Mouse (Mus musculus): ENCODE data around the gene Adsl. TPM values are rescaled to one million over a fixed set of nuclear protein-coding genes. Genes with fewer than 3 reads are reported as not detected.
A peak's percentile ranks its signal among the peaks of the same experiment; 100 is the strongest.
"Not testable (repeated sequence)": the region's sequence is repeated elsewhere in the genome, so short reads cannot be mapped to it uniquely, and the experiment has no call there.

Adsl gene
- polyA plus RNA-seq, 1 experiment from 2014 or later: 184 TPM

DNA sequence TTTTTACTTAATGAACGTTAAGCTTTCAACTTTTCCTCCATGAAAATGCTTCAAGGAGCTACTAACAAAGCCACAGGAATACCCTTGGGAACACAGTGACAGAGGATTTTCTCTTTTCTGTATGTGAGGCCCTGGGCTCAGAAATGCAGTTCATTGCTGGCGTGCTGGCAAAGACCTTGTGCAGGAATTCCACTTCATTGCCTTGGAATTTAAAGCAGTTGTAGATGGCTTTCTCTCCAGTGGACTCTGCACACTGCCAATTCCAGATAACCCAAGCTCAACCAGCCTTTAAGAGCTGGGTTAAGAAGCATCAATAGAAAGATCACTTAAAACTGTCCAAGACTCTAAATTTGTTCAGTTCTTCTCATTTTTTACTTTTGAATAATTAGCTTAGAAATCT, 32.4 kb upstream of the Adsl start:
- no peak overlapping the region for H3K4me3 ChIP-seq (ENCODE audit: low read depth, low read length)
- DNase-seq (ENCODE audit: low spot score) (no peak), ATAC-seq (replicated peaks; ENCODE audit: low FRiP score) (no peak)
- WGBS: 84% methylated on average over 2 of the region's 2 CpGs
- no peaks in the 10 kb centered on the region for H3K9me3 ChIP-seq (ENCODE audit: control insufficient read depth, low read length)
- no peaks in the 10 kb centered on the region for H3K4me1 ChIP-seq (replicated peaks; ENCODE audit: control insufficient read depth, insufficient read depth, low read length)
- no peak overlapping the region for H3K9ac ChIP-seq (ENCODE audit: low read length)
- no peak overlapping the region for H3K27ac ChIP-seq (ENCODE audit: low read depth, low read length)
- H3K4me2 ChIP-seq (ENCODE audit: low read depth, low read length, severe bottlenecking): no peak overlapping the region
- no peaks in the 10 kb centered on the region for H3K27me3 ChIP-seq (ENCODE audit: control insufficient read depth, insufficient read depth, low read length)
- H3K36me3 ChIP-seq (ENCODE audit: control insufficient read depth, insufficient read depth, low read length): peaks cover 16% of the 10 kb centered on the region

DNA sequence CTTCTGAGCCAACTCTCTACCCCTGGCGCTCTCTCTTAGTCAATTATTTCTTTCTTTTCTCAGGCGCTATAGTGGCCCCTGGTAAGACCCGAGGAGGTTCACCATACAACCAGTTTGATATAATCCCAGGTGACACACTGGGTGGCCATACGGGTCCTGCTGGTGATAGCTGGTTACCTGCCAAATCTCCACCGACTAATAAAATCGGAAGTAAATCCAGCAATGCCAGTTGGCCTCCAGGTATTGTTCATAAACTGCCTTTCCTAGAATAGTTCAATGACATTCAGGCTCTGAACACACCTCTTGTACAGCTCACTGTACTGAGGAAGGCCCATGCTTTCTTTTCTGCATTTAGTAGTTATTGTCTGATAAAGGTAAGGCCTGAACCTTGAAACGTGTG, 31.7 kb upstream of the Adsl start:
- WGBS: 95% methylated on average over 7 of the region's 7 CpGs
- H3K4me1 ChIP-seq (replicated peaks; ENCODE audit: control insufficient read depth, insufficient read depth, low read length): no peaks in the 10 kb centered on the region
- ATAC-seq (replicated peaks; ENCODE audit: low FRiP score) (no peak), DNase-seq (ENCODE audit: low spot score) (no peak)
- no peak overlapping the region for H3K9ac ChIP-seq (ENCODE audit: low read length)
- H3K36me3 ChIP-seq (ENCODE audit: control insufficient read depth, insufficient read depth, low read length): peaks cover 16% of the 10 kb centered on the region
- H3K4me2 ChIP-seq (ENCODE audit: low read depth, low read length, severe bottlenecking): no peak overlapping the region
- no peaks in the 10 kb centered on the region for H3K9me3 ChIP-seq (ENCODE audit: control insufficient read depth, low read length)
- no peak overlapping the region for H3K27ac ChIP-seq (ENCODE audit: low read depth, low read length)
- H3K4me3 ChIP-seq (ENCODE audit: low read depth, low read length): no peak overlapping the region
- no peaks in the 10 kb centered on the region for H3K27me3 ChIP-seq (ENCODE audit: control insufficient read depth, insufficient read depth, low read length)

GRCm38 (mm10) chr15:80920346-80920745, 27.9 kb upstream of the Adsl start:
- Histone ChIP-seq H3K4me2 (ENCODE audit: low read depth, low read length, severe bottlenecking) (no peak overlapping the region), H3K27me3 (ENCODE audit: control insufficient read depth, insufficient read depth, low read length) (no peaks in the 10 kb centered on the region), H3K9ac (ENCODE audit: low read length) (no peak overlapping the region), H3K27ac (ENCODE audit: low read depth, low read length) (no peak overlapping the region), H3K9me3 (ENCODE audit: control insufficient read depth, low read length) (no peaks in the 10 kb centered on the region), H3K4me1 (replicated peaks; ENCODE audit: control insufficient read depth, insufficient read depth, low read length) (no peaks in the 10 kb centered on the region), H3K36me3 (ENCODE audit: control insufficient read depth, insufficient read depth, low read length) (peaks cover 20% of the 10 kb centered on the region), H3K4me3 (ENCODE audit: low read depth, low read length) (no peak overlapping the region)
- WGBS: 94% methylated on average over 3 of the region's 3 CpGs
- no peak for DNase-seq (ENCODE audit: low spot score)
- no peak for ATAC-seq (replicated peaks; ENCODE audit: low FRiP score)

DNA sequence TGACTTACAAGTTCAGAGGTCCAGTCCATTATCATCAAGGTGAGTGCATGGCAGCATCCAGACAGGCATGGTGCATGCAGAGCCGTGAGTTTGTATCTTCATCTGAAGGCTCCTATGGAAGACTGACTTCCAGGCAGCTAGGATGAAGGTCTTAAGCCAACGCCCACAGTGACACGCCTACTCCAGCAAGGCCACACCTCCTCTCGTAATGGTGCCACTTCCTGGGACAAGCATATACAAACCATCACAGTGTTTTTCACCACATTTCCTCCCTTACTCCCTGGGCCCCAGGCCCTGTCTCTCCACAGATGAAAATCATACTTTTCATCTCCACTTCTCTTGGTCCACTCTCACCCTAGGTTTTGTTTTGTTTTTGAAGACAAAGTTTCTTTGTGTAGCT, 26.5 kb upstream of the Adsl start:
- Histone ChIP-seq H3K27ac (ENCODE audit: low read depth, low read length) (no peak overlapping the region), H3K4me1 (replicated peaks; ENCODE audit: control insufficient read depth, insufficient read depth, low read length) (no peaks in the 10 kb centered on the region), H3K4me2 (ENCODE audit: low read depth, low read length, severe bottlenecking) (no peak overlapping the region), H3K27me3 (ENCODE audit: control insufficient read depth, insufficient read depth, low read length) (no peaks in the 10 kb centered on the region), H3K9ac (ENCODE audit: low read length) (no peak overlapping the region), H3K9me3 (ENCODE audit: control insufficient read depth, low read length) (no peaks in the 10 kb centered on the region), H3K4me3 (ENCODE audit: low read depth, low read length) (no peak overlapping the region), H3K36me3 (ENCODE audit: control insufficient read depth, insufficient read depth, low read length) (peaks cover 18% of the 10 kb centered on the region)
- WGBS: 76% methylated on average over 4 of the region's 4 CpGs
- ATAC-seq (replicated peaks; ENCODE audit: low FRiP score): no peak
- DNase-seq (ENCODE audit: low spot score): no peak

- H3K27ac ChIP-seq (ENCODE audit: low read depth, low read length): no peak overlapping the region
- peaks cover 18% of the 10 kb centered on the region; the same call in 1 of the 2 replicates for H3K36me3 ChIP-seq (ENCODE audit: control insufficient read depth, insufficient read depth, low read length)
- H3K4me1 ChIP-seq (replicated peaks; ENCODE audit: control insufficient read depth, insufficient read depth, low read length): no peaks in the 10 kb centered on the region
- H3K27me3 ChIP-seq (ENCODE audit: control insufficient read depth, insufficient read depth, low read length): no peaks in the 10 kb centered on the region
- H3K9ac ChIP-seq (ENCODE audit: low read length): no peak overlapping the region
- H3K4me3 ChIP-seq (ENCODE audit: low read depth, low read length): no peak overlapping the region
- no peaks in the 10 kb centered on the region for H3K9me3 ChIP-seq (ENCODE audit: control insufficient read depth, low read length)
- WGBS: 96% methylated on average over 2 of the region's 2 CpGs
- DNase-seq (ENCODE audit: low spot score): no peak
- ATAC-seq (replicated peaks; ENCODE audit: low FRiP score): no peak
- H3K4me2 ChIP-seq (ENCODE audit: low read depth, low read length, severe bottlenecking): no peak overlapping the region
Observed at GRCm38 (mm10) chr15:80924211-80924610, 24.1 kb upstream of the Adsl start.

DNA sequence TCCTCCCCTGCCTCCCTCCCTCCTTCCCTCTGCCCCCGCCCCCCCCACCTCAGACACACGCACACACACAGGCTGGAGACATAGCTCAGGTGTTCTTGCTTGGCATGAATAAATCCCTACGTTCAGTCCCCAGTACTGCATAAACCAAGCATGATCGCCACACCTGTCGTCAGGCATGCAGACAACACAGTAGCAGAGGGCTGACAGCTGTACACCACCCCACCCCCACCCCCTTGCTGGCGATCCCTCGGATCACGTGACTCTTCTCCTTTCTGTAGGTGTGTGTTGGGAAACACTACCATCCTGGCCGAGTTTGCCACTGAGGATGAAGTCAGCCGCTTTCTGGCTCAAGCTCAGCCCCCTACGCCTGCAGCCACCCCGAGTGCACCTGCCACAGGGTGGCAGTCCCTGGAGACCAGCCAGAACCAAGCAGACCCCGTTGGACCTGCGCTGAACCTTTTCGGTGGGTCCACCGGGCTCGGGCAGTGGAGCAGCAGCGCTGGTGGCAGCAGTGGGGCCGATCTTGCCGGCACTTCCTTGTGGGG, 19.4 kb upstream of the Adsl start:
- H3K27me3 ChIP-seq (ENCODE audit: control insufficient read depth, insufficient read depth, low read length): no peaks in the 10 kb centered on the region
- no peak overlapping the region for H3K27ac ChIP-seq (ENCODE audit: low read depth, low read length)
- H3K4me3 ChIP-seq (ENCODE audit: low read depth, low read length): no peak overlapping the region
- 86% methylated on average over 20 of the region's 20 CpGs for WGBS
- H3K36me3 ChIP-seq (ENCODE audit: control insufficient read depth, insufficient read depth, low read length): peaks cover 13% of the 10 kb centered on the region; the same call in 1 of the 2 replicates
- ATAC-seq (replicated peaks; ENCODE audit: low FRiP score) (no peak), DNase-seq (ENCODE audit: low spot score) (no peak)
- no peak overlapping the region for H3K9ac ChIP-seq (ENCODE audit: low read length)
- H3K9me3 ChIP-seq (ENCODE audit: control insufficient read depth, low read length): no peaks in the 10 kb centered on the region
- no peaks in the 10 kb centered on the region for H3K4me1 ChIP-seq (replicated peaks; ENCODE audit: control insufficient read depth, insufficient read depth, low read length)
- H3K4me2 ChIP-seq (ENCODE audit: low read depth, low read length, severe bottlenecking): no peak overlapping the region

DNA sequence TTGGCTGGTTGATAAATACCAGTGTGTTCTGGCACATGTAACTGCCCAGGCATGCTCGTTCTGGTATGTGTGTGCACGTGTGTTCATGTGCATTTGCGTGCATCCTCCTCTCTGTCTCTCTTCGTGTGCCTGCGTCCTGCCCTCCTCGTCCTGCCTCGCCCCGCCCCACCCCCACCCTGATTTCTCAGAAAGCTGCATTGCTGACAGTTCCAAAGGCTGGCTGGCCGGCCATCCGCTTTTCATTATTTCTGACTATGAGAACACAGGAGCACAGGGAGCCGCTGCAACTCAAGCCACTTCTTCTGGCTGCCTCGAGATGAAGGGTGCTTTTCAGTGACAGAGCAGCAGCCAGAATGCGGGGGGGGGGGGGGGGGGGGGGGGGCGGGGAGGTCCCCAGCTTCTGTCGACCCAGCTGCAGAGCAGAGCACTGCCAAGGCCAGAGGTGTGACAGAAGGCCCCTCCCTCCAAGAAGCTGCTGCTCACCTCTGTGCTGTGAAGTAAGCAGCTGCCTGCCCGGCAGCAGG, 18.2 kb upstream of the Adsl start:
- no peak overlapping the region for H3K9ac ChIP-seq (ENCODE audit: low read length)
- H3K9me3 ChIP-seq (ENCODE audit: control insufficient read depth, low read length): no peaks in the 10 kb centered on the region
- WGBS: 27% methylated on average over 14 of the region's 16 CpGs
- H3K4me1 ChIP-seq (replicated peaks; ENCODE audit: control insufficient read depth, insufficient read depth, low read length): no peaks in the 10 kb centered on the region
- H3K36me3 ChIP-seq (ENCODE audit: control insufficient read depth, insufficient read depth, low read length): peaks cover 8% of the 10 kb centered on the region; the same call in 1 of the 2 replicates
- DNase-seq (ENCODE audit: low spot score): peak; percentile 65
- H3K4me2 ChIP-seq (ENCODE audit: low read depth, low read length, severe bottlenecking): no peak overlapping the region
- no peak overlapping the region for H3K27ac ChIP-seq (ENCODE audit: low read depth, low read length)
- H3K4me3 ChIP-seq (ENCODE audit: low read depth, low read length): no peak overlapping the region
- H3K27me3 ChIP-seq (ENCODE audit: control insufficient read depth, insufficient read depth, low read length): no peaks in the 10 kb centered on the region
- no peak for ATAC-seq (replicated peaks; ENCODE audit: low FRiP score)

GRCm38 (mm10) chr15:80930676-80931320, 17.5 kb upstream of the Adsl start:
- H3K9me3 ChIP-seq (ENCODE audit: control insufficient read depth, low read length); DNase-seq (ENCODE audit: low spot score); H3K36me3 ChIP-seq (ENCODE audit: control insufficient read depth, insufficient read depth, low read length); H3K9ac ChIP-seq (ENCODE audit: low read length); H3K4me1 ChIP-seq (replicated peaks; ENCODE audit: control insufficient read depth, insufficient read depth, low read length); H3K4me3 ChIP-seq (ENCODE audit: low read depth, low read length); H3K27me3 ChIP-seq (ENCODE audit: control insufficient read depth, insufficient read depth, low read length); H3K27ac ChIP-seq (ENCODE audit: low read depth, low read length); ATAC-seq (replicated peaks; ENCODE audit: low FRiP score); H3K4me2 ChIP-seq (ENCODE audit: low read depth, low read length, severe bottlenecking): not testable (repeated sequence)
- 88% methylated on average over 23 of the region's 23 CpGs for WGBS

Data from forebrain, embryonic 11.5 days (tissue).